In genomic region chr3:85195068-85195481, GRCm38 (mm10) we compare ENCODE assay signal across 8 mouse cellular contexts.
A peak's percentile ranks its signal among the peaks of the same experiment; 100 is the strongest.
DNase-seq lines count a peak whose midpoint lies in the region; ATAC-seq and TF ChIP-seq lines count a peak whose summit lies in the region.

No protein-coding gene starts in this region.

- H3K9ac ChIP-seq in liver, embryonic 12.5 days: no peak overlapping the region

- WGBS in bone marrow, adult 2 months: 1% methylated on average over 8 of the region's 8 CpGs
- 27% methylated on average over 8 of the region's 8 CpGs for WGBS in liver, embryonic 12.5 days (ENCODE audit: insufficient replicate concordance)
- WGBS in spleen, adult 2 months: 2% methylated on average over 8 of the region's 8 CpGs

- H3K27me3 ChIP-seq in liver, embryonic 12.5 days (replicated peaks): no peaks in the 10 kb centered on the region
- no peaks in the 10 kb centered on the region for H3K27me3 ChIP-seq in spleen, adult 2 months (ENCODE audit: control insufficient read depth, insufficient read depth, low read length)

- peak overlapping the region; percentile 37; the same call in 1 of the 2 replicates for H3K27ac ChIP-seq in bone marrow, adult 2 months (ENCODE audit: control insufficient read depth, insufficient read depth, low read depth, low read length, poor library complexity)
- no peak overlapping the region for H3K27ac ChIP-seq in liver, embryonic 12.5 days
- H3K27ac ChIP-seq in spleen, adult 2 months (ENCODE audit: insufficient read depth, low read length): peak overlapping the region; percentile 61

- H3K4me2 ChIP-seq in liver, embryonic 12.5 days: peak overlapping the region; percentile 44

- TF ChIP-seq CTCF in bone marrow, adult 2 months (IDR thresholded peaks at IDR 0.05; ENCODE audit: control insufficient read depth, insufficient read depth, low read length): no peak
- TF ChIP-seq CTCF in spleen, adult 2 months (IDR thresholded peaks at IDR 0.05; ENCODE audit: extremely low read depth, insufficient read depth, insufficient read length, insufficient replicate concordance): no peak

- no peaks in the 10 kb centered on the region for H3K9me3 ChIP-seq in liver, embryonic 12.5 days (replicated peaks)

- no peaks in the 10 kb centered on the region for H3K4me1 ChIP-seq in bone marrow, adult 2 months (ENCODE audit: control insufficient read depth, insufficient read depth, low read length)
- no peaks in the 10 kb centered on the region for H3K4me1 ChIP-seq in liver, embryonic 12.5 days
- peaks cover 2% of the 10 kb centered on the region; the same call in 1 of the 2 replicates for H3K4me1 ChIP-seq in spleen, adult 2 months (ENCODE audit: control insufficient read depth, insufficient read depth, insufficient read length)

- peak overlapping the region; percentile 71 for H3K4me3 ChIP-seq in bone marrow, adult 2 months (replicated peaks; ENCODE audit: control insufficient read depth, low read depth, low read length)
- peak overlapping the region; percentile 23 for H3K4me3 ChIP-seq in liver, embryonic 12.5 days
- H3K4me3 ChIP-seq in spleen, adult 2 months (ENCODE audit: extremely low read depth, insufficient read depth, insufficient read length): peak overlapping the region; percentile 70

- no peak for TF ChIP-seq POLR2A in bone marrow, adult 2 months (IDR thresholded peaks at IDR 0.05; ENCODE audit: borderline replicate concordance, control insufficient read depth, low read depth, low read length)
- TF ChIP-seq POLR2A in spleen, adult 2 months (IDR thresholded peaks at IDR 0.05; ENCODE audit: low read depth, low read length): peak; percentile 29; the same call in 1 of the 2 replicates

- DNase-seq in spleen, adult 2 months (ENCODE audit: low read depth in 1 of 2, low spot score in 2 of 2): peak; percentile 46 to 50
- DNase-seq in left cerebral cortex, adult 18-20 months (ENCODE audit: low spot score in 2 of 2): no peak
- DNase-seq in urinary bladder, adult 18-20 months (ENCODE audit: low spot score in 2 of 2): no peak
- DNase-seq in right cerebral cortex, adult 18-20 months: no peak

- no peaks in the 10 kb centered on the region for H3K36me3 ChIP-seq in liver, embryonic 12.5 days
- H3K36me3 ChIP-seq in spleen, adult 2 months (ENCODE audit: control insufficient read depth, insufficient read depth, low read length): no peaks in the 10 kb centered on the region

- peak; percentile 94 for ATAC-seq in CD4-positive, CD25-positive, alpha-beta regulatory T cell, adult 4 months
- peak; percentile 78 to 83 for ATAC-seq in hematopoietic stem cell, adult 5-6 weeks (replicated peaks in 1 of 2; ENCODE audit: insufficient read depth in 1 of 2, low FRiP score in 2 of 2, low TSS enrichment in 1 of 2, low read depth in 1 of 2, poor library complexity in 2 of 2, severe bottlenecking in 2 of 2)
- no peak for ATAC-seq in liver, embryonic 12.5 days

Comparison
In these comparisons a context has a peak if more than half of its experiments do, and no peak if none do; other contexts are left out.
1. DNase-seq: peak in spleen, adult 2 months (2 of 2); none in left cerebral cortex, adult 18-20 months (0 of 2), urinary bladder, adult 18-20 months (0 of 2) and right cerebral cortex, adult 18-20 months (single experiment).
2. Peak in every context shown above with its lines, with median percentiles within 50 percentile points of each other: H3K4me3 ChIP-seq.